Mouse (Mus musculus) regulatory T cell (primary cell): Measurements from ENCODE around the gene Phf23.
"Not testable (repeated sequence)": the region's sequence is repeated elsewhere in the genome, so short reads cannot be mapped to it uniquely, and the experiment has no call there.

Experiments
- in situ Hi-C: fragments of 300-600 bp; cut with MboI, MseI; formaldehyde crosslinking; loops from one replicate; pipeline ENCODE4 v1.15.1; 2025; ENCODE audit warnings: high pct_unique_total_duplicates

The Phf23 gene

DNA sequence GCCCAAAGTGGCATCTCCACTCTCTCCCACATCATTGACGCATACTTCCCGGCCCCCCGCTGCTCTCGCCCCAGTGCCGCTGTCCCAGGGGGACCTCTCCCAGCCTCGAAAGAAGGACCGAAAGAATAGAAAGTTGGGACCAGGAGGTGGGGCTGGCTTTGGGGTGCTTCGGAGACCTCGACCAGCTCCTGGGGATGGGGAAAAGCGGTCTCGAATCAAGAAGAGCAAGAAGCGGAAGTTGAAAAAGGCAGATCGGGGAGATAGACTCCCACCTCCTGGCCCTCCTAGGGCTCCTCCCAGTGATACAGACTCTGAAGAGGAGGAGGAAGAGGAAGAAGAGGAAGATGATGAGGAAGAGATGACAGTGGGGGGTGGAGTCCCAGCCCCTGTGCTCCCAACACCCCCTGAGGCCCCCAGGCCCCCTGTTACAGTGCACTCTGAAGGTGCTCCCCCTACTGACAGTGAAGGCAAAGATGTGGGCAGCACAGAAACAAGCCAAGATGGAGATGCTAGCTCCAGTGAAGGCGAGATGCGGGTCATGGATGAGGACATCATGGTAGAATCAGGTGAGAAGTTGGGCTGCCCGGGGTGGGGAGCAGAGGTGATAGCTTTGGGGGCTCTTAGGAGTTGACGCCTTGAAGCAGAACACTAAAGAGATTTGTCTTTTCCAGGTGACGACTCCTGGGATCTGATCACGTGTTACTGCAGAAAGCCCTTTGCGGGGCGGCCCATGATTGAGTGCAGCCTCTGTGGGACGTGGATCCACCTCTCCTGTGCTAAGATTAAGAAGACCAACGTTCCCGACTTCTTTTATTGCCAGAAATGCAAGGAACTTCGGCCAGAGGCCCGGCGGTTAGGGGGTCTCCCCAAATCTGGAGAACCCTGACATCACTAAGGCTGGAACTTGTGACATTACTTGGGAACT lies 3.3 kb downstream of the Phf23 start:
- in situ Hi-C loops, result loop anchor here (10.0 kb wide), 1 partner anchor 904 kb away; the partner anchor contains the start of gene Per1

DNA sequence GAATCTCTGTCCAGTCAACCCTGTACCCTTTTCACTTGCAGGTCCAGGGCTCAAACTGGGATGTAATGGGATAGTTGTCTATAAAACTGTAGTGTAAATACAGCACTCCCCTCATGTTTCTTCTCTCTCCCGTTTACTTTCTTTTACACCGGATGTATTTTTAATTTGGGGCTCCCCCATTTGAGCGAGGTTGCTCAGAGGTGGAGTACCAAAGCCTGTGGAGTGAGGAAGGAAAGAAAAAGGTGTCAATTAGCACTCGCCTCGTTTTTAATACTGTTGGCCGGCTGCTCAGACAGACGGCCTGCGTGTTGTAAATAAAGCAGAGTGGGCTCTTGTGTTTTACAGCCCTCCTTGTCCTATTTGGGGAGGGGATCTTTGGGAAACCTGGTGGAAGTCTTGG lies 4.1 kb downstream of the Phf23 start:
- in situ Hi-C loops, result loop anchor here (10.0 kb wide), 1 partner anchor 905 kb away; the partner anchor contains the start of gene Per1

DNA sequence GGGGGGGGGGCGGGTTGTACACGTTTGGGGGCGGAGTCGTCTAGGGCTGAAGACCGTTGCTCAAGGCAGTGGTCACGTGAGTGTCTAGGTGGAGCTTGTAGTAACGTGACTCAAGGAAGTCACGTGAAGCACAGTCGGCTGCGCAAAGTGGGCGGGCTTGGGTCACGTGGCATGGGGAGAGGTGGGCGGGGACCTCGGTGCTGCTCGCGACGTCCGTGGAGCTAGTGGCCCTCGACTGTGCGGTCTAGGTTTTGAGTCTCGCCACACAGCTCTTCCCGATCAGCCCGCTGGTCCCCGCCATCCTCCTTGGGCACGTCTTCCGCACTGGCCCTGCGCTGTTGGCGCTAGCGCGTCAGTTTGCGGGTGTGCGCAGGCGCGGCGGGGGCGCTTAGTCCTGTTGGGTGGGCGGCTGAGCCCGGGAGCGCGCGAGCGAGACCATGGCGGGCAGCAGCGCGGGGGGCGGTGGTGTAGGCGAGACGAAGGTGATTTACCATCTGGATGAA lies 4.9 kb downstream of the Phf23 start, which contains the start of gene Dvl2:
Gene Dvl2 (plus strand): TSS at position 200 of the 503 bp plus-strand sequence.
- in situ Hi-C loops, result no loop called here

DNA sequence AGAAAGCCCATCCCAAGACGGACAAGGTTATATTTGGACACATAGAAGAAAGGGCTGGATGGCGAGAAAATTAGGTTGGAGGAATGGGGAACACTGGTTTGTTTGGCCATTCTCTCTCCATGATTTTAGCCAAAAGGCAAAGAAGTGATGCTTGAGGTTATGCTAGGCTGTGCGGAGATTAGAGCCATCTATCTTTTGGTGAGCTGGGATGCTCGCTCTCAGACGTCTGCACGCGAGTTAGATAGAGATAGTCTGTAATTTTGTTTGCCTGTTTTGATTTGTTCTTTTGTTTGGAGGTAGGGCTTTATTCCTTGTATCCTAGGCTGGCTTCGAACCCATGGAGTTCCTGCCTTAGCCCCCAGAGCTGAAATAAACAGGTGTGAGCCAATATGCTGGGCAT lies 5.6 kb downstream of the Phf23 start:
- in situ Hi-C loops, result no loop called here

DNA sequence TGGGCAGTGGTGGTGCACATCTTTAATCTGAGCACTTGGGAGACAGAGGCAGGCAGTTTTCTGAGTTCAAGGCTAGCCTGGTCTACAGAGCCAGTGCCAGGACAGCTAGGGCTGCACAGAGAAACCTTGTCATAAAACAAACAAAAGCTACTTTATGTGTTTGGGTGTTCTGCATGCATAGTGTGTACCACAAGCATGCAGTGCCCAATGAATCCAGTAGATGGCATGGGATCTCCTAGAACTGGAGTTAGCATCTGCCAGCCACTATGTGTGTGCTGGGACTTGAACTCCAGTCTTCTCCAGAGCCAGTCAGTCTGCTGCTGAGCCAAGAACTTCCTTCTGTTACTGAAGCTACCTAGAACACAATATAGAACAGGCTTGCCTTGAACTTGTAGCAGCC lies 6.3 kb downstream of the Phf23 start:
- in situ Hi-C loops, result no loop called here

DNA sequence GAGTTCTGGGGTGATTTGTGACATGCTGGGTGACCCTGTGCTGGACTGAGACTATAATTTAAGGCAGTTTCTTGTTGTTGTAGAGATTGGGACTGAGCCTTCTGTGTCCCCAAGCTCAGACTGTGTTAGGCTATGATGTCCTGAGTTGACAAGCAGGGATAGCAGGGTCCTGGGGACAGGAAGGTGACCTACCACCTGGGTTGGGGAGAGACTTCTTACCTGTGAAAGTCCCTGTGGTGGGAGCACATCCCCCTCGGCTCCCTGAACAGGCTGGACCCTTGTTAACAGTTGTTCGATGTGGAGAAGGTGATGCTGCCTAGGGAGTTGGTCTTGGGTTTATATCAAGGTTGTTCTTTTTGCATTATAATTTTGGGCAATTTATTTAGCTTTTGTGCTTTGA lies 6.9 kb downstream of the Phf23 start:
- in situ Hi-C loops, result no loop called here

DNA sequence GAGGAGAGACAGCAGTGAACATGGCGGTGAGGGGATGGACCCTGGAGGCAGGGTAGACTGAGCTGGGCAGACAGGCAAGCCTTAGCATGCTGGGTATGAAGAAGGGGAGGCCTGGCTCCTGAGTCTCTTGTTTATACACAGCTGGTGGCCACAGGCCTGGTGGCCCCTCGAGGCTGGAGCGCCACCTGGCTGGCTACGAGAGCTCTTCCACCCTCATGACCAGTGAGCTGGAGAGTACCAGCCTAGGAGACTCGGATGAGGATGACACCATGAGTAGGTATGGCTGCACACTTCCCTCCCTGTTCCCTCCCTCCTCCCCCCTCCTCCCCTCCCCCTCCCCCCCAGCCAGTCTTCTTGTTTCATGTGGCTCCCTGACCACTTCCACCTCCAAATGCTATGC lies 9.9 kb downstream of the Phf23 start:
- in situ Hi-C loops, result no loop called here

DNA sequence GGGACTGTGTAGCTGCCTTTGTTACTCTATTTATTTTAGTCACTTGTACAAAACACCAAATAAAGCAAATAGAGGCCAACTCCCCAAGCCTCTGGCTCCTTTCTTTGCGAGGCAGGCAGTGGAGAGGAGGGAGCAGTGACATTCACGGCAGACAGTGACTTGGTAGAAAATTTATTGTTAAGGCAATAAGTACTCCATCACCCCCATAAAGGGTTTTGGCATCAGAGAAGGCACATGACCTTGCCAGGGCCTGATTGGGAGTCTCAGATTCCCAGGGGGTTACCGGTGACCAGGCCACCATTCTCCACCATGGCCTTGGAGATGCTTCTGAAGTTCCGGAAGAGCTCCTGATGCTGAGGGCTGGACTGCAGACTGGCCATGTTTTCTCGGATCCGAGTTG lies 14.5 kb downstream of the Phf23 start:
- in situ Hi-C loops, result no loop called here

DNA sequence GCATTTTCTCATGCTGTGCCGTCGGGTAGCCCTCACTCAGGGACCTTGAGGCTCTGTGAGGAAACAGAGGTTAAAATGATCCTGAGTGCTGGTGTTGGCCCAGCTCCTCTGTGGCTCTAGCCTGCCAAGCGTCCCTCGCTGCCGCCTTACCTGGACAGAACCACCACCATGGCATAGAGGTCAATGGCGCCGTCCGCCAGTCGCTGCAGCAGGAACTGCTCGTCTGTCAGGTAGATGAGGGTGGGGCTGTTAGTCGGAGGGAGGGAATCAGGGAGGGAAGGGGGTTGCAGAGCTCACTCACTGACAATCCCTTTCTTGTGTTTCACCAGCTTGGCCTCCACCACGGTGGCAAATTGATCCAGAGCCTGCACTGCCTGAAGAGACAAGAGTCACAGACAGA lies 15.0 kb downstream of the Phf23 start:
- in situ Hi-C loops, result no loop called here

DNA sequence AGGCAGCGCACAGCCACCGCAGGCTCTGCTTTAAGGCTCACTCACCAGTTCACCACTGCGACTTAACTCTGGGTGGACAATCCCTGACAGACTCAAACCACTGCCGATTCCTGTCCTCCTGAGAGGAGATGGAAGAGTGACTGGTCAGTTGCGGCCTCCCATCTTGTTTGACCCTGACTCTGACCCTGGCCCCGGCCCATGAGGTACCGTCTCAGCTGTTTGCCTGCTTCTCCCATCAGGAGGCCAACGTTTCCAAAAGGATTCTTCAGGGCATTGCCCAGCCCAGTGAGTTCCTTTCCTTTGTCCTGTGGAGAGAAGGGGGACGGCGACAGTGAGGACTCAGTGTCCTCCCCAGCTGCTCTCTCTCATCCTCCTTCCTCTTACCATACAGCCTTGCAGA lies 15.4 kb downstream of the Phf23 start:
- in situ Hi-C loops, result no loop called here

DNA sequence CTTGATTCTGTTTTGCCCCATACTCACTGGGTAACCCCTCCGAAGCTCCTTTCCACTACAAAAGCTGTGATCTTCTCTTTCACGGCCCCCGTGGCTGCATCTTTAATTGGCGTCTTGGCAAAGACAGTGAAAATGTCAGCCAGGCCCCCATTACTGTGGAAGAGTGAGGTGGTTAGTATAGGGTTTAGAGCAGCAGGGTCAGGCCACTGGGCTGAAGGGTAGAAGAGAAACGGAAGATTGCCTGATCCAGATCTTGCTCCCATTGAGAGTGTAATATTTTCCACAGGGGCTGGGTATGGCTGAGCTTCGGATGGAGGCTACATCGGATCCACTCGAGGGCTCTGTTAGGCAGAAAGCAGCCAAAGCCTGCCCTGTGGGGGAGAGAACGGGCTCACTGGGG lies 17.4 kb downstream of the Phf23 start:
- in situ Hi-C loops, result no loop called here

DNA sequence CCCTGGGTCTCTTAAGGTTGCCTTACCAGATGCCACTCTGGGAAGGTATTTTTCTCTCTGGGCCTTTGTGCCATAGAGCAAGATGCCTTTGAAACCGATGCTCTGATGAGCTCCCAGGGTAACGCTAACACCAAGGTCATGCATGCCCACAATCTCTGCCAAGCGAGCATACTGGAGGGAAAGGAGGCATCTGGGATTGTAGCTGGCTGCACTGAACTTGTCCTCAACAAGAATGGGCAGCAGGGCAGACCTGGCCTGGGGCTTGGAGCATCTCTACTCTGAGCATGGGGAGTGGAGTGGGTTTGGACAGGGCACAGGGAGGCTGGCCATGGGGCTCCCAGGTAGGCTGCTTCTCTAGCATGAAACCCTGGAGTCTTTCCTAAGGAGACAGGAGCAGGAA lies 17.8 kb downstream of the Phf23 start:
- in situ Hi-C loops, result no loop called here

DNA sequence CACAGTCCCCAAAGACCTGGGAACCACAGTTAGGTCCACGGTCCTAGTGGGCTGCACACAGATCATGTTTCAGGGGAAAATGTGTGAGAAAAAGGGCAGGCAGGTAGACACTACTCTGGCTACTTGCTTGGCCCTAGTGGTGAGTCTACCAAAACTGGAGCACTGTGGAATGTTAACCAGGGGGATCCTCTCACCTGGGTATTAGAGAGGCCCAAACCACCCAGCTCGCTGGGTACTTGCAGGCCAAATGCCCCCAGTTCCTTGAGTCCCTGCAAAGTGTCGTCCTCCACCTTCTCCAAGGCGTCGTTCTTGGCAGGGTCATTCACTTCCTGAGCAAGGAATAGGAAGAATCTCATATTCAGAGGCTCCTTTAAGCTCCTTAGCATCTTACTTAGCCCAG lies 18.5 kb downstream of the Phf23 start:
- in situ Hi-C loops, result no loop called here

DNA sequence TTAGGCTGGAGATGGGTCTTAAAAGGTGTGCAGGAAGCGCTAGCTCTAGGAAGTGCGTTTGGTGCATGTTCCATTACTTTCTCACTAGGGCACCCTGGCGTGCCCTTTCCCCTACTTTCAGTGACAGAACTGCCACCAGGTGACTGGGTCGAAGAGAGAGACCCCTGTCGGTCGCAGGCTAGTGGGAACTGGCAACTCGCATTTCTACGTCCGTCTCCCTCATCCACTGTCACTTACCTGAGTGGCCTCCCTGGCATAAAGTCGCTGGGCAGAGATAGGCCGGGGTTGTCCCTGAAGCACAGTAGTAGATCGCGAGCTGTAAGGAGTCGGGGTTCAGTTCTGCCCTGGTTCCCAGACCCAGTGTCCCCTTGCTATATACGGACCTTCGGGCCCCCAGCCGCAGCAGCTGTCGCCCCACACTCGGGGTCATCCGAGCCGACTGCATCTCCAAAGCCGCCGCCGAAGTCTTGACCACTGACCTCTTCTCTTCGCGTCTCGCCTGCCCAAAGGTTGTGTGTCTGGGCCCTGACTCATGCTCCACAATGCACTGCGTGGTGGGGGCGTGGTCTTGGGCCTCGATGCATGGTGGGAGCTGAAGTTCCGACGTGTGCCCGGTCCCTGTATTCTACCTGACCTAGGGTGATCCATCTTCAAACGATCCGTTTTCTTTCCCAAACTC lies 19.4 kb downstream of the Phf23 start, which contains the start of gene Acadvl:
Gene Acadvl (minus strand): TSS at position 532 of the 679 bp plus-strand sequence.
- in situ Hi-C loops, result no loop called here

DNA sequence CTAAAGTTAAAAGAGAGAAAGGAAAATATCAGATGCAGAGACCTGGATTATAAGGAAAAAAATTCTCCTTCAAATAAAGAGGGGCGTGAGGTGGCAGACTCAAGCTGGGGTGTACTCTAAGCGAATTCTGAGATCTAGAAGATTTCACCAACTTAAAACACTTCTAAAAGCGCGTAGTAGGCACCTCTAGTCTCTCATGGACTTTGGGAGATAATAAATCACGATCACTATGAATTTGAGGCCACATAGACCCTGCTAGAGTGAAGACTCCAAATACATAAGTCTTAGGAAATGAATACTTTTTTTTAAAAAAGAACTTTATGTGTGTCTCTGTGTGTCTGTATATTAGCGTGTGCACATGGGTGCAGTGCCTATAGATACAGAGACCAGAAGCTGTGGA lies 20.1 kb downstream of the Phf23 start:
- in situ Hi-C loops, result no loop called here

DNA sequence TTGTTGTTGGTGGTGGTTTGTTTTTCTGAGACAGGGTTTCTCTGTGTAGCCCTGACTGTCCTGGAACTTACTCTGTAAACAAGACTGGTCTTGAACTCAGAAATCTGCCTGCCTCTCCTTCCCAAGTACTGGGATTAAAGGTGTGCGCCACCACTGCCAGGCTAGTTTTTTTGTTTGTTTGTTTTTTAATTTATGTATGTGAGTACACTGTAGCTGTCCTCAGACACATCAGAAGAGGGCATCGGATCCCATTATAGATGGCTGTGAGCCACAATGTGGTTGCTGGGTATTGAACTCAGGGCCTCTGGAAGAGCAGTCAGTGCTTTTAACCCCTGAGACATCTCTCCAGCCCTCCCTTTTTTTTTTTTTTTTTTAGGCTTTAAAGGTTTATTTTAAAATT lies 20.6 kb downstream of the Phf23 start:
- in situ Hi-C loops, result not testable (repeated sequence)

DNA sequence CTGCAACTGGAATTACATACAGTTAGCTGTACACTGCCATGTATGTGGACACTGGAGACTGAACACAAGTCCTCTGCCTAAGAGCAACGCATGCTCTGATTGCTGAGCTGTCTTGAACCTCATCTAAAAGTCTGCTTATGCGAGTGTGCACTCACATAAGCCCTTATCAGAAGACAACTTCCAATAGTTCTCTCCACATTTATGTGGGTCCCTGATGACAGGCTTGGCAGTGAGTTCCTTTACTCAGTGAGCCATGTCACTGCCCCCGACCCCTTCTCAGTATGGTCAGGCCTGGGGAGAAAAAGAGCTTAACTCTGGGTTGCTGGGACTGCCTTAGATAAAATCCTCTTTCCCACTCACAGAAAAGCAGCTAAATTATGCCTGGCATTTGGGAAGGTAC lies 21.1 kb downstream of the Phf23 start, which contains the start of gene Dlg4:
Gene Dlg4 (plus strand): TSS at position 274 of the 400 bp plus-strand sequence.
- in situ Hi-C loops, result no loop called here

DNA sequence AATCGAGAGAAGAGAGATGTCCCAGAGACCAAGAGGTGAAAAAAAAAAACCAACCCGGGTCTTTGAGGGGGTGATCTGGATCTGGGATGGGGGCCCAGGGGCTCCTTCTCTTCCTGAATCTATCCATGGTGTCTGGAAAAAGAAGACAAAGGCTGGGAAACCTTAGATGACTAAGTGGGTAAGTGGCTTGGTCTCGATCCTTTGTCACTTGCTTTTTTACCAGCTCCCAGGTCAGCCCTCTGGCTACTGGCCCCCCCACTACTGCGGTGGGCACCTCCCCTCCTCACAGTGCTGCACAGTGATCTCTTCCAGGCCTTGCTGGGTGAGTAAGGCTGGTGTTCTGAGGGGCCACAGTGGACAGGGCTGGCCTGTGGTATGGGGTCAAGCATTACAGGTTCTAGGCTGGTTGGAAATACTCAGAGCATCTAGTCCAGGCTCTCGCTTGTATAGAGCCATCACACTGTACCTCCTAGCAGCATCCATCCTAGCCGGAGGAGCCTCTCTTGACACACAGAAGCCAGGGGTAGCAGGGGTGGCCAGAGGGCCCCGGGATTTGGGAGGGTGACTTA lies 21.7 kb downstream of the Phf23 start:
- in situ Hi-C loops, result no loop called here

DNA sequence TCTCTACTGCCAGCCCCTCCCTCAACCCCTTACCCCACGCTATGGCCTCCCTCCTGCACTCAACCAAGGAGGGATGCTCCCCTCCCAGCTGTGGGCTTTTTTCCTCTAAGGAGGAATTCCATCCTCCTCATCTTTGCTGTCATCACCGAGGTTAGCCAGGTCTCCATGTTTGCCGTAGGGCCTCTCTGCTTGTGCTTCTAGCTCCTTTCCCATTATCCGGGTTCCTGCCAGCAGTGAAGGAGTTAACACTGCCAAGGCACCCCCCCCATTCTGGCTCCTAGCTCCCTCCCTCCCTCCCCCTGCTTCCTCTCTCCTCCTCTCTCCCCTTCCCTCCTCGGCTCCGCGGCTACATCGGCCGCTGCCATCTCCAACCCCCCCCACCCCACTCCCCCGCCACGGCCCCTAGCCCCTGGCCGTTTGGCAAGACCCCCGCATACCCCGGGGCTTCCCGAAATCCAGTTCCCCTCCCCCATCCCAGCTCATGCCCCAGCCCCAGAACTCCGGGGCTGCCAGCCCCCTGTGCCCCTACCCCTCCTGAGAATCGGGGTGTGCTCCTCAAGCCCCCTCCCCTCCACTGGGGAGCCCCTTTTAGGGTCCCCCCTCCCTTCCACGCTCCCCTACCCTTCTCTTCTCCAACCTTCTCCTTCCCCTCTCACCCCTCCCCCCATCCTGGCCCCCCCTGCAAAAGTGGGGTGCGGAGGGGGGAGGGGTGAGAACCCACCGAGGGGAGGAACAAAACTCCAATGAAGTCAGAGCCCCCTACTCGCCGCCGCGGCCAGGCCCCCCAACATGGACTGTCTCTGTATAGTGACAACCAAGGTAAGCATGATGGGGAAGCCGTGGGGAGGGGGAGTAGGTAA lies 22.8 kb downstream of the Phf23 start:
- in situ Hi-C loops, result no loop called here

DNA sequence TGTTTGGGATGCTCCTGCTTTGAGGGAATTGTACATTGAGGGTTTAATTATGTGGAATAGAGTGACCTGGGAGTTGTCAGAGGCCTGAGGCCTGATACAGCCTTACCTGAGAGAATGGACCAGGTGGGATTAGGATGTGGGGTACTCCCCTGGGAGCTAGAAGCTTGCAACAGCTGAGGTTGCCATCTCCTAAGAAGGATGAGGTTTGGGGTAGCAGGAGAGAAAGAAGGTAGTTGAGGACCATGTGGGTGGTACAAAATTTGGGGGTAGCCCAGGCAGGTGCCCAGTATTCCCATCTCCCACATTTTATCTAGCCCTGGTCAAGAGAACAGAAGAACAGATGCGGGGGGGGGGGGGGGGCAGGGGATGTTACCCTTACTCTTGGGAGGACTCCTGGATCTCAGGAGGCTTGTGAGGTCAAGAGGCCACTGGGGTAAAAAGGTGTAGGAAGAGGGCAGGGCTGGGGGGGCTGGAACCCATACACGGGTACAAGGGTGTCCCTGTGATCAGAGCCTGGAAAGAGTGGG lies 24.0 kb downstream of the Phf23 start:
- in situ Hi-C loops, result loop anchor here (5.0 kb wide), 1 partner anchor 607 kb away; the partner anchor contains the start of gene Kdm6b
